Mouse (Mus musculus): ENCODE measurements around the gene Tvp23a.

The Tvp23a gene

DNA sequence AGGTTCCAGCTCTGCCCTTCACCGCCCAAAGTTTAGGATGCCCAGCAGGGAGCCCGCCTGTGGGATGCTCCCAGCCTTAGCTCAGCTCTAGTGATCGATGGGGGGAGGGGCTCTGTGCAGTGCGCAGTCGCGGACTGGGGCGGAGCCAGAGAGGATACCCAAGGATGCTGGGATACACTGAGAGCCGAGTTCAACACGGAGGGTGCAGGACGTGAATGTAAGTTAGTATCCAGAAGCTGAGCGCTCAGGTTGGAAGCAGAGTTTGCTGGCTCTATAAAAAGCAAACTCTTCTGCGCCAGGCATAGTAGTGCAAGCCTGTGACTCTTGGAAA lies at the start of gene Tvp23a:
Gene Tvp23a, minus strand, starts transcription at position 99 of the 331 bp plus-strand sequence.
- DNase-seq (ENCODE audit: low read depth, low spot score) = no peak

DNA sequence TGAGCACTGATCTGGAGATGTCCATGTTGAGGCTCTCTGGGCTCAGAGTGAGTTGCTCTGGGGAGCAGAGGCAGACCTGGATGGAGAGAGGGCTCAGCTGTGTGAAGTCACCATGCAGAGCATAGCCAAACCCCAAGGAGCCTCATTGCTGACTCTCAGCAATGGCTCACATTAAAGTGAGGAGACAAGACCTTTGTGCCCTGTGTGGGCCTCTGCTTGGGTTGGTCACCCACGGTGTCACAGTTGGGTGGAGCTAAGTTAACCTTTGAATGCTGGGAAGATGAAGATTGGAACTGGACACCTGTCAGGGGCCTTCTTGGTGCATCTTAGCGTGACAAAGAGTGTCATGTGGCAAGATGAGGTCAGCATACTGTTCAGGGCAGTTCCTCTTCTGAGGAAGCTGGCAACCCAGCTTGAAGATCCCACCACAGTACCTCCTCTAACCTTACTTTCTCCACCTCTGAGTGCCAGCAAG lies 48.7 kb upstream of the Tvp23a start:
- DNase-seq (ENCODE audit: low read depth, low spot score) = no peak

DNA sequence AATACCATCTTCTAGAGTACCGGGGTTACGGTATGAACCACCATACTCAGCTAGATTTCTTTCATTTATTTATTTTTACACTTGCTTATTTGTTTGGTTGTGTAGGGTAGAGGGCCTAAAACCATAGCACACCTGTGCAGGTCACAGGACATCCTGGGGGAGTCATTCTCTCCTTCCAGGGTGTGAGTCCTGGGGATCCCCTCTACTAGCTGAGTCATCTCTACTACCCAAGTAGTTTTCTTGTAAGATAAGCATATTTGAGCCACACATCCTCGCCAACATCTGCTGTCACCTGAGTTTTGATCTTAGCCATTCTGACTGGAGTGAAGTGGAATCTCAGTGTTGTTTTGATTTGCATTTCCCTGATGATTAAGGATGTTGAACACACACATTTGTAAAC lies 45.4 kb upstream of the Tvp23a start:
- DNase-seq (ENCODE audit: low read depth, low spot score) = no peak

DNA sequence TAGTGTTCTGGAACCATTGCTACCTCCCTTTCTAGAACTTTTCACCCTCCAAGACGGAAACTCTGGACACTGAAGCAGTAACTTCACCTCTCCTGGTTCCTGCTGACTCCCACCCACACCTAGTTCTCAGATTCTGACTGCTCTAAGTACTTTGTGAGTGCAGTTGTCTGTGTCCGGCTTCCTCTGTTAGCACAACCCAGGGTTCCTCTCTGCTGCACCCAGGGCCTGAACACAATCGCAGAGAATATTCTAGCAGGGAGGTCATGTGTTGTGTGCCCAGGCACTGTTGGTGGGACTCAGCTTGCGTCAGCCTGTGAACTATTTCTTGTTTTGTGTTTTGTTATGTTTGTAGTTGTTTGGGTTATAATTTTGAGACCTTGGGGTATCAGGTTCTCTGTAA lies 44.6 kb upstream of the Tvp23a start:
- no peak for DNase-seq (ENCODE audit: low read depth, low spot score)

DNA sequence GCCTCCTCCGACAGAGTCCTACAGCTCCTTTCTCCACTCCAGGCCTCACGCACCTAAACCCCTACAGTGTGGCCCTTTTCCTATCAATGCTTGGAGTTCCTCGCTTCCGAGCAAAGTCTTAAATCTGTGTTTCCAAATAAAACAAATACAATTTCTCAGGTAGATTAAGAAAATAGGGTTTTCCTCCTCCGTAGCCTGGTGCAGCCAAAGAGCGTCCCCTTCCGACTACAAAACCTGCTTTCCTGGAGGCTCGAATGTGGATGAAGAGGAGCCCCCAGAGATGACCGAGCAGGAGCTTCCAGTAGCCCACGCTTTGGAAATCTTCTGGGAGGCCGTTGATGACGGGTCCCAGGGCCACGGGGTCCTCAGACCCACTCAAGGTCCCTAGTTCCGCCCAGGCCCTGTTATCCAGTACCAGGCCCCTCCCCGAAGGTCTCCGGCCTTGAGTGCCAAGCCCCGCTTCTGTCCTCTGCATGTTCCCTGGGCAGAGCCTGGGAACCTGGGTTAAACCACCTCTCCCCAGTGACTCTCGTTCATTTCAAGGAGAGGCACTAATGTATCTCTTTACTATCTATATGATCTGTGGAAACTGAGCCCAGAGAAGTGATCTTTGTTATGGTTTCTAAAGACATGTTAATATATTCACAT lies 43.5 kb upstream of the Tvp23a start:
- DNase-seq (ENCODE audit: low read depth, low spot score) = no peak

DNA sequence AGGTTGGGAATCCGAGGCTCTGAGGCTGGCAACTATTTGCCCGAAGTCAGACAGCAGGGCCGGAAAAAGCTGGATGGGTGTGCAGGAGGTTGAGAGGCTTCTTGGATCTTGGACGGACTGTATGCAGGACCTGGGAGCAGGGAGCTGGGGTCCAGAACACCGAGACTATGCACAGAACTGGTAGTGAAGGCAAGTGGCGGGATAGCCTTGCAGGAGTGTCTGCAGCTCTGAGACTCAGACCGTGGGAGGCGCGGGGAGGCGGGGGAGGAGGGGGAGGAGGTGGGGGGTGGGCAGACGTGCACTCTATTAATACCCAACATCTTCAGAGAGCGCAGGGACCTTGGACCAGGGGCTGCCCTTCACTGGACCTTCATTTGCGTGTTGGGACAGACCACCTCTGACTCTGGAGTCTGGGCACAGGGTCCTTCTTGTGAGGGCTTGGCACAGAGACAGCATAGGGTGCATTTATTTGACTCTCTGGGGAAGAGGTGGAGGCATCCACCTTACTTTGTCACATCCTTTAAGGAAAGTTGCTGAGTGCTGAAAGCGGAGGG lies 42.8 kb upstream of the Tvp23a start:
- no peak for DNase-seq (ENCODE audit: low read depth, low spot score)

DNA sequence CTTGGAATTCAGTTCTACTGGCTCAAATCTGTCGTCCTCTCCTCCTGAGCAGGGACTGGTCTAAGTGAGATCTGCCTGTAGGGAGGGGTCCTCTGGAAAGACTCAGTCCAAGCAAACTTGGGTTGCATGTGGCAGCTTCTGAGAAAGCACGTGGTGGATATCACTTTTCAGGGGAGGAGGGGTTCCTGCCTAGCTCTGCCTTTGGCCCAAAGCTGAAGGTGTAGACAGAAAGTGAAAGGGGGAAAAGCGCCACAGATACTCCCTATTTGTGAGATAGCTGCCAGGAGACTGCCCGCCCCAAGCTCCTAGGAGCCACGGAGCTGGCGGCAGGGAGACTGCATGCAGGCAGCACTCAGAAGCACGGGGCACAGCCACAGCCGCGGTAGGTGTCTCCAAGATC lies 42.3 kb upstream of the Tvp23a start:
- no peak for DNase-seq (ENCODE audit: low read depth, low spot score)

DNA sequence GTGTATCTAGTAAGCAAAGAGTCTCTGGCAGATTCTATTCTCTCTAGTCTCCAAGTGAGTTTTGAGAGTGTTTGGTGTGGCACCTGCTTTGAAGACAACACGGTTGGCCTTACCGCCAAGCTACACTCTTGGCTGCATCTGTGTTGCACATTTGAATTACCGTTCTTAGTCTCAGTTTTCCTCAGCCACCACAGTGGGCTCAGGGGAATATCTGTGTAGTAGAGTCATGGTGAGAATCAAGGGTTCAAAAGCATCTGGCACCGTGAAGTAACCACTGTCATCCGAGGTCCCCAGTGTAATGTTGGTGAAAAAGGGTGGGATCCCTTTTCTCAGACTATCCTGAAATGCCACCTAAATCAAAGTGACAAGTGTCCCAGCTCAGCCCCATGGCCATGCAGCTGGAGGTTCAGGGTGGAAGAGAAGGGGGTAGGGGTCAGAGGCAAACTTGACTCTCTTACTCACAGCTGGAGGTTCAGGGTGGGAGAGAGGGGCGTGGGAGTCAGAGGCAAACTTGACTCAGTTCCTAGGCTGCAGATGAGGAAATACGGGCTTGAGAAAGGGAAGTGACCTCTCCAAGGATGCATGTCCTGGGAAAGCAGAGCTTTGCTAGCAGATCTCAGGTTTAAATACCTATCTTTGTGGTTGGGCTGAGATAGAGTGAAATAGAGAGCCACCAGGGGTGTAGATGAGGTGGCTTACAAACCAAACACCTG lies 41.8 kb upstream of the Tvp23a start:
- no peak for DNase-seq (ENCODE audit: low read depth, low spot score)

DNA sequence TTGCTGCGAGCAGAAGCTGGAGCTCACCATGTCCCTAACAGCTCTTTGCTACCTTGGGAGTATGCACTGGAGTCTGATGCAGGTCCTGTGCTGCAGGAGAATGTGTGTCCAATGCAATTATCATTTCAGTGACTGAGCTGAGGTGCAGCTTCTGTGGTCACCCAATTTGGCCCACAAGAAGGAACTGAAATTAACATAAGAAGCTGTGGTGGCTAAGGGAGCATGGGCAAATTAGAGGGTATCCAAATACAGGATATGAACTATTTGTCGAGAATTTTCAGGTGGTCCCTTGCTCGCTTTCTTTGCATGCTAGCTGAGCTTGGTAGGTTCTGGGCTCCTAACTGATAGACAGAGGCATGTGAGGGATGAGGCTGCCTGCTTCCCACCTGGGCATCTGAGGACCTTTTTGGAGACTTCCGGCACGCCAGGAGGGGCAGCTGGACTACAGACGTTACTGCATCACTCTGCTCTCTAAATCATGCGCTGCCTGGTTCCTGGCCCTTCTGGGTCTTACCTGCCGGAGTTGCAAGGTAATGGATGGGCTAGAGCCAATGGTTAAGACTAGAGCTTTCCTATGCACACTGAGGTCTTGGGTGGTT lies 40.8 kb upstream of the Tvp23a start:
- no peak for DNase-seq (ENCODE audit: low read depth, low spot score)

DNA sequence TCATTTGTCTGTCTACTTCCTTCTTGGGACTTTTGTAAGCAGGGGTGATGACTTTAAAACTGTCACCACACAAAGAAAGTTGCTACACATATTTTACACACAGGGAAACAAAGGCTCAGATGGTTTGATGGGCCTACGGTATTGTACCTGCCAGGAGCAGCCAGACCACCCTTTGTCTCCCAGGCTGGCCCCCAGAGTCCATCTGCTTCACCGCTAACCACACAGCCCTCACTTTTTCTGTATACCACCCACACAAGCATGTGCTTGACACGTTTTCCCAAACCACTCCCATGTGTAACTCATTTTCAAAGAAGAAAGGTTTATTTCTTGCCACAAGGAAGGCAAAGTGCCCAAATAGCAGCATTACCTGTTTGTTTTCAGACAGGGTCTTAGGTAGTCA lies 39.8 kb upstream of the Tvp23a start:
- no peak for DNase-seq (ENCODE audit: low read depth, low spot score)

DNA sequence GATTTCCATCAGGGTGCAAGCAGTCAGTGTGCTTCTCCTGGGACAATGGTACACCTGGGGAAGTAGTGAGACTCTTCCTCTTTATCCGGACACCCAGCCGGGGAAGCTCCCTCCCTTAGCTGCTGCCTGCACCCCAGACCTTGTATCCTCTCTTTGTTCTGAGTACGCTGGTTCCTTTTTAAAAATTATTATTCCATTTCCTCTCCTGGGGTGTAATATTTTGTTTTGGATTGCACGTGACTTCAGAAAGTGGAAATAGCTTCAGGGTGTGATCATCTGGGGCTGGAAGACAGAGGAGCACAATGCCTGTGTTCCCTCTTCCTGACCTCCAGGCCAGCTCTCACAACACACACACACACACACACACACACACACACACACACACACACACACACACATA lies 35.2 kb upstream of the Tvp23a start:
- no peak for DNase-seq (ENCODE audit: low read depth, low spot score)

DNA sequence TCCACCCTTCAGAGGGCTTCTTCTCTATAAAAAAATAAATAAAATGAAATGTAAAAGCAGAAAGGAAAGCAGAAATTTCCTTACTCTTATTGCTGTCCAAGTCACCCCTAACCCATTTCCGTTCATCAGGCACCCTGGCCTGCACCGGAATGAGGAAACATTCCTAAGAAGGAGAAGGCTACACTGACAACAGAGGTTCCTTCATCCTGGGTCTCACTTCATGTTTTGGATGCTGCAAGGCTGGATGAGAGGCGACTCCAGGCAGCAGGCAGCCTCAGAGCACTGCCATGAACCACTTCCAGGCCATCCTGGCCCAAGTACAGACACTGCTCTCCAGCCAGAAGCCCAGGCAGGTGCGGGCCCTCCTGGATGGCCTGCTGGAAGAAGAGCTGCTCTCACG lies 32.7 kb upstream of the Tvp23a start, which contains the start of gene Ciita:
Gene Ciita, plus strand, starts transcription at position 203 of the 400 bp plus-strand sequence.
- no peak for DNase-seq (ENCODE audit: low read depth, low spot score)

DNA sequence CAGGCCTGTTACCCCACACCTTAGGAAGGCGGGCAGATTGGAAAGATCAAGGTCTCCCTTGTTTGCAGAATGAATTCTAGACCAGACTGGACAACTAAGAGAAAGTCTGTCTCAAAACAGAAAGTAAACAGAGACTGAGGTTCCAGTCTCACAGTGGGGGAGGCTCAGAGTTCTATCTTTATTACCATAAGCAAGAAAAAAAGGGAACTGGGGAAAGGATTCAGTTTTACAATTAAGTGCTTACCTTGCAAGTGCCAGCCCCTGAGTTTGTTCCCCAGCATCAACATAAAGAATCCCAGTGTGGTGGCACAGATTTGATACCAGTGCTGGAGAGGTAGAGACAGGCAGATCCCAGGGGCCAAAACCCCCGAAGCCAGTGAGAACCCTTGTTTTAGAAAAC lies 28.8 kb upstream of the Tvp23a start:
- DNase-seq (ENCODE audit: low read depth, low spot score) = no peak

DNA sequence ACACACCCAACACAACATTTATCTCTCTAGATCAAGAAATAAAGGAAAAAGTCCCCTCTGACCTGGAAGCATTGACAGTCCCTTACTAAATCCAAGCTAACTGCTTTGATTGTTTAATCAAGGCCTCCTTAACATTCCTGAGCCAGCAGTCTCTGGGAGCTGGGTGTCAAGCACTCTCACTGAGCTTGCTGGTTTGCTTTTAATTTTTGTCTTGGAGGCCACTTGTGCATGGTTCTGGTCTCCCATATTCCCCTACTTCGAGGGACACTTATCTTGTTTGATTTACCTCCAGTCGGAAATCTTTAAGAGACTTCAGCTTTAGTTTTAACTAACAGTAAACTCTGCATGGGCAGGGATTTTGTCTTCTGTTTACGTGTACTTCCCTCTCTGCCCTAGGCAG lies 27.8 kb upstream of the Tvp23a start:
- no peak for DNase-seq (ENCODE audit: low read depth, low spot score)

DNA sequence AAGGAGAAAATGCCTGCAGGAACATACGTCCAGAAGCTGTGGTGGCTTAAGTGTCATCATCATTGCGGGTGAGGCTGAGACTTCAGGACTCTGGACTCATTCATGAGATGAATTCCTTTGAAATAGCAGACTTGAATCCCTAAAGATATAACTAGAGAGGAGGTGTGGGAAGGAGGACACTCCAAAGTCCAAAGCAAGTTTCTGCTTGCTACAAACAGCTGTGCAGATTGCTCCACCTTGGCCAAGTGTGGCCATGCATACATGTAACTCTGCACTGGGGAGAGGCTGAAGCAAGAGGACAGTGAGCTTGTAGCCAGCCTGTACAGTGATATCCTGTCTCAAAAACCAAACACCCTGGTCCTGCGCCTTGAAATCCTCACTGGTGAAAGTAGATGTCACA lies 24.8 kb upstream of the Tvp23a start:
- no peak for DNase-seq (ENCODE audit: low read depth, low spot score)

DNA sequence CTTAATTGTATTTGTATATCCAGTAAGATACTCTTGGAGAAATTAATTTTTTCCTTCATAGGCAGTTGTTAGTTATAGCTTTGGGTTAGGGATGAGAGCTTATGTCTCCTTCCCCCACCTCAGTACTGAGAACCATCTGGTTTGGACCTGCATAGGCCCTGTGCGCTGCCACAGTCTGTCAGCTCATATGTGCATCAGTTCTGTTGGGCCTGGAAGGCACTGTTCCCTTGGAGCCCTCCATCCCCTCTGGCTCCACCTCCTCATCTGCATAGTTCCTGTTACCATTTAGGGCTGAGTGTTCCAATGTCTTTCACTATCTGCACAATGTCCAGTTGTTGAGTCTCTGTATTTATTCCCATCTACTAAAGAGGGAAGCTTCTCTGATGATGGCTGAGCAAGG lies 21.0 kb upstream of the Tvp23a start:
- no peak for DNase-seq (ENCODE audit: low read depth, low spot score)

DNA sequence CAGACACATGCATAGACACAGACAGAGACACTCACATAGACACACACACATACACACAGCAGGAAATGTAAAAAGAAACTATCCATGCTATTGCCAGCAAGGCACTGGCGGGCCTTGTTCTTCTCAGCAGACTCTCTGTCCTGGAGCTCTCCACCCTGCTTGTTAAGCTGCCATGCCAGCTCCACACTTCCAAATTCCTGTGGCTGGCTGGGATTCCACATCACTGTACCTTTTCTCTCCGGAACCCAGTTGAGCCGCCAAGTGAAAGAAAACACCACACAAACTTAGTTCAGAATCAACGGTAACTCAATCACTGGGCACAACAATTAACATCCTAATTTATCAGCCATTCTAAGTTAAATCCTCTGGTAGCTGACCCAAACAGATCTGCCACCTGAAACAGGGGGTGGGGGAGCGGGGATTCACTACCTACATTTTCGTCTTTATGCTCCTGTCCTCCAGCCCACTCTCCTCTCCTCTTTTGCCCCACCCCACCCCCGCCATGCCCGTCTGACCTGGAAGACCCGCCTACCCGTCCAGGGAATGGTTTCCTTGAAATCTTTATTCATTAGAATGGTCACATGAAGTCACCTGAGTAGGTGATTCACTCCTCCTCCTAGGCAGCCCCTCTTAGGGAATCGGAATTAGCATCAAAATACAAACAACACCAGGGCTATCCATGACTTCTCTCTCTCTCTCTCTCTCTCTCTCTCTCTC lies 20.4 kb upstream of the Tvp23a start:
- no peak for DNase-seq (ENCODE audit: low read depth, low spot score)

DNA sequence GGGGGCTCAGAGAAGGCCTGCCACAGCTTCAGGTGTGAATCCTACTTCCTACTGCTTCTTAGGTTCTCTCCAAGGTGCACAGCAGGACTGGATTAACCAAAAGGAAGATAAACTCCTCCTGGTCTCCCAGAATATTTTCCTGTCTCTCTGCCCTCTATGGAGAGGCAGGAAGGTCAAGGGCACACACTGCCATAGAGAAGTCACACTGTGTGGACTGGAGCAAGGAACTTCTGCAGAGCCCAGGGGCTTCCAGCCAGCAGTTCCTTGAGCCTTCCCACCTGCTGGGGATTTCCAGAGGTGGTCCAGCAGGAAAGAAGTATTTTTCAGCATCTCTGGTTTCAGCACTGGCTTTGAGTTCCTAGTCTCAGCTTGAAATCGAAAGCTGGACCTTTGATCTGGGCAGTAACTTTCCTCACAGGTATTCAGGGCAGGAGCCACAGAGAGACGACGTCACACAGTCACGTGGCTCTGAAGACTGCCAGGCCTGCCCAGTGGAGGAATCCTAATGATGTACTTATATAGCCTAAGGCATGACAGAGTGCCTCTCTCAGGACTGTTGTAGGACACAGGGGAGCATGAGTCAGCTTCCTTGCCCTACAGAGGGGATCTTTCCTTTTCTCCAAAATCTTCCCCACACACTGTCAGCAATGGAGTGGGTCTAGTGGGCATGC lies 18.0 kb upstream of the Tvp23a start:
- no peak for DNase-seq (ENCODE audit: low read depth, low spot score)

DNA sequence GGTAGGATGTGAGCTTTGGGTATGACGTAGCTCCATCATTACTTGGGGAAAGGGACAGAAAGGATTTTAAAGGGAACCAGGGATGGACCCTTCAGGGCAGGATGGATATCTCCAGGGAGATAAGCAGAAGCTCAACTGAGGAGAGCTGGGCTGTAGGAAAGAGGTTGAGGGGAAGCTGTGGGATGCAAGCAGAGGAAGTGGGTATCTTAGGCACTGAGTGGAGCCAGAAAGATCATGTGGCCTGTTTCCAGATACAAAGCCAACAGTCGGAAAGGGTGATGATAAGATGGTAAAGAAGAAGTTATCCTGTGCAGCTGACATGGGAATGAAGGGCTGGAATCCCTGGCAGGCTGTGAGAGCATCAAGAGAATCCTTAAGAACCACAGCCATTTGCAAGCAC lies 14.0 kb upstream of the Tvp23a start:
- DNase-seq (ENCODE audit: low read depth, low spot score) = no peak

DNA sequence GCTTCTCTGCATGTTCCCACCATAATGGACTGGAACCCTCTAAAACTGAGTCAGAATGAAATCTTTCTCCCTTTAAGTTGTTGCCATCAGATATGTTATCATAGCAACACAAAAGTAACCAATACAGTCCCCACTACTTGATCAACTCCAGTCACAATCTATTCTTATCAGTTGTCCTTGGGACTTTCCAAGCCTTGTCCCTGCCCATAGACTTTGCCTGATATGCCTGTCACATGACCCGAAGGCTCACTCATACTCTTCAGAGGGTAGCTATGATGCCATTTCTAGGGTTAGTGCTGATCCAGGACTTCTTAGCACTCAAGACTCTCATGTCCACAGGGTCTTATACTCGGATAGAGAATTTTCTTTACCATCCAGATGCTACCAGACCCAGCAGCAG lies 13.0 kb upstream of the Tvp23a start:
- DNase-seq (ENCODE audit: low read depth, low spot score) = no peak

DNA sequence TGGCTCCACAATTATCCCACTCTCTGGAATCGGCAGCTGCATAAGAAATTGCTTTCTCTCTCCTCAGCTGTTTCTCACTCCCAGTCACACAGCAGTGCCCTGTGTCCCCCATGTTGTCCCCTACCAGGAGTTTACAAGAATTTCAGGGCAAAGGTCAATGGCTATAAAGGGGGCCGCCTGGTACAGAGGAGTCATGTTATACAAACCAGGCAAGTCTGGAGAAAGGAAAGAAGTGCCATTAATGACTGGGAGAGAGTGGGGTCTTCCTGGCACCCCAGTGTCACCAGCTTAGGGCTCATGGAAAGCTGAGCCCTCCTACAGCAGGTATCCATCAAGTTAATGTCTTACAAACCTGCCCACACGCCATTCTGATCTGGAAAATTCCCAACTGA lies 7.4 kb upstream of the Tvp23a start:
- DNase-seq (ENCODE audit: low read depth, low spot score) = no peak
